Mouse (Mus musculus) left cerebral cortex, postnatal 10 days (tissue): Measurements from ENCODE around the gene Gm28053. TPM values are rescaled to one million over a fixed set of nuclear protein-coding genes. Genes with fewer than 3 reads are reported as not detected.
"Not testable (repeated sequence)": the region's sequence is repeated elsewhere in the genome, so short reads cannot be mapped to it uniquely, and the experiment has no call there.

ENCODE experiments used
- DNase-seq, 2 experiments: peaks; one replicate each; pipeline ENCODE4 v3.0.0; 2021 to 2022; ENCODE audit warnings: low spot score in 2 of 2, mixed read lengths in 1 of 2; ENCODE audit errors: extremely low spot score in 1 of 2
- intact Hi-C: fragments of 180-260 bp; cut with DNase I; formaldehyde crosslinking; loops from one replicate; pipeline ENCODE4 v1.15.1; 2025
- total RNA-seq, 2 experiments: library from RNA; stranded (reverse); gene quantifications; 2 replicates each; pipeline ENCODE4 v1.2.3; 2021

Gene Gm28053
- total RNA-seq, result not detected

- no peak for DNase-seq
- intact Hi-C loops, result no loop called here
These were observed at the start of gene Gm28053, which contains the start of gene Gimap7 for GRCm38 (mm10) chr6:48718455-48718854. TSS of gene Gm28053 (plus strand) at chr6:48718607. TSS of gene Gimap7 (plus strand) at chr6:48718621.

GRCm38 (mm10) chr6:48669446-48669969 lies 48.9 kb upstream of the Gm28053 start:
- intact Hi-C loops, result no loop called here
- no peak for DNase-seq

DNA sequence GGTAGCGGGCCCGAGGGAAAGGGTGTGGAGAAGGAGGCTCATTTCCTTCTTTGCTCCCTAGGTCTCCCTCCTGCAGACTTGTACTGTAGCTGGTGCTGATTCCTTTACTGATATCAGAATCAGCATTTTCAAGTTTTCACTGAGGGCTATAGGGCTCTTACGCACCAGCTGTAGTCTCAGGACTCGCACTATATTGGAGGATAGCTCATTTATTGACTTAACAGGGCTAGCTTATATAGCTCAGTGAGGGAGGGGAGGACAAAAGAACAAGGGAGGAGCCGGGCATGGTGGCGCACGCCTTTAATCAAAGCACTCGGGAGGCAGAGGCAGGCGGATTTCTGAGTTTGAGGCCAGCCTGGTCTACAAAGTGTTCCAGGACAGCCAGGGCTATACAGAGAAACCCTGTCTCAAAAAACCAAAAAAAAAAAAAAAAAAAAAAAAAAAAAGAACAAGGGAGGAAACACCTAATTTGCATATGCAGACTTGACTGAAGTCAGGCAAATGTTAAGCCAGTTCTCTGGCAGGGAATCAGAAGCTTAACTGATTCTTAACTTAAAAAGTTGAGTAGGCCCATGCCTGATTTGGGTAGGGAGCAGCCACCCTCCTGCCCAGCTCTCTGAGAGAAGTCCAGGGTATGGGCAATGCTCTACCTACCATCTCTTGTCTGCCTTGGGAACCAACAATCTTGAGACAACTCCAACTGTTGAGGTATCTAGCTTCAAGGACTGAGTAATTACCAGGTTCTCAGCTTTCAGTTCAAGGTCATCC lies 43.9 kb upstream of the Gm28053 start:
- DNase-seq, result no peak
- intact Hi-C loops, result no loop called here

GRCm38 (mm10) chr6:48675400-48675930 lies 42.9 kb upstream of the Gm28053 start:
- DNase-seq, result no peak
- intact Hi-C loops, result no loop called here

DNA sequence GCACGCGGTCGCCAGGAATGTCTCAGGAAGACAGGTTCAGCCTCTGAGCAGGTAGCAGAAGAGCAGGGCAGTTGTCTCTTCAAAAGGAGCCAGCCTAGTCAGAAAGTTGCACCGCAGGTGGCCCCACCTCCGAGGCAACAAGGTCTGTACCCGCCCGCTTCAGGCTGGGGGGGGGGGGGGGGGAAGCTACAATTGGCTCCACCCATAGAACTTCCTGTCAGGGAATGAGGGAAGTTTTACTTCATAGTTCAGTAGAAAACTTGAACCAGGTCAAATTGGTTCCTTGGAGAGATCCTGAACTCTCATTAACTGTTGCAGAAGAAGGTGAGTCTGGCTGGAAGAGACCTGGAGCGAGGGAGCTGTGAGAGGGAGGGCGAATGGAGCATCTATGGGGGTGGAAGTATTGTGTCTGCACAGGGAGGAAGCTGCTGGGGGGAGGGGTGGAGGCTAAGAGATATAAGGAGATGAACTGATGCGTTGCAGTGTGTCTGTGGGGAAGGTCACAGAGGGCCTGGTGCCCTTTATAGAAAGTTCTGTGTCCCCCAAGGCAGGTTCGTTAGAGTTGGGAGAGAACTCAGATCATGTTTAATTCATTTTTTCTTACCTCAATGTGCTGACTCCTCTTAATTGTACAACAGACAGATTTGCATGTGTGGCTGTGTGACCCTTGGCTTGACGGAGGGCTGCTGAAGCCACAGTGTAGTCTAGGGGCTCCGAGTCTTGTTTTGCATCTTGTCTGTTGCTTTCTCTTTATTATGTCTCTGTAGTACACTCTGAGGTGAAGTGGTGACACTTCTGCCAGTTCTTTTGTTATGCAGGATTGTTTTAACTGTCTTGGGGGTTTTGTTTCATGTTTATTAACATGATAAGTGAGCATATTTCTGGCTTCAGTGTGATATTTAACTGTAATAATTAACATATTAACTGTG lies 42.2 kb upstream of the Gm28053 start, which contains the start of gene Gimap9:
Gene Gimap9, plus strand, starts transcription at position 199 of the 929 bp plus-strand sequence.
- intact Hi-C loops, result no loop called here
- DNase-seq, result peak in 1 of 2 experiments; percentile 36

DNA sequence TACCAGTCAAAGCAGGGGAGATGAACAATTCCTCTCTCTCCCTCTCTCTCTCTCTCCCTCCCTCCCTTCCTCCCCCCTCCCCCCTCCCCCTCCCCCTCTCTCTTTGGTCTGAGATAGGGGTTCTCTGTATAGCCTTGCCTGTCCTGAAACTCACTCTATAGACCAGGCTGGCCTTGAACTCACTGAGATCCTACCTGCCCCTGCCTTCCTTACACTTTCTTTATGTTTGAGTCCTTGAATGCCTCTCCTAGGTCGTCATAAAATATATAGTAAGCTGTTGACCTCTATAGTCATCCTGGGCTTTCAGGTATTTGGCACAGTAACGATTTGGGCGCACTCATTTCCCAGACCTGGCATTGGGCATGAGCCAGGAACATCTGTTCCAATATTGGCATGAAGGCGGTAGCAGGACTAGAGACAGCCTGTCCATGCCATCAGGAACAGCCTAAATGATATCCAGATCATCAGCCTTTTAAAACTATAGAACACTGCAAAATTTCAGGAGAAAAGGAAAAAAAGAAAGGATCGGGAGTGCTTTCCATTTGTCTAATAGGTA lies 41.5 kb upstream of the Gm28053 start:
- intact Hi-C loops, result no loop called here
- no peak for DNase-seq

DNA sequence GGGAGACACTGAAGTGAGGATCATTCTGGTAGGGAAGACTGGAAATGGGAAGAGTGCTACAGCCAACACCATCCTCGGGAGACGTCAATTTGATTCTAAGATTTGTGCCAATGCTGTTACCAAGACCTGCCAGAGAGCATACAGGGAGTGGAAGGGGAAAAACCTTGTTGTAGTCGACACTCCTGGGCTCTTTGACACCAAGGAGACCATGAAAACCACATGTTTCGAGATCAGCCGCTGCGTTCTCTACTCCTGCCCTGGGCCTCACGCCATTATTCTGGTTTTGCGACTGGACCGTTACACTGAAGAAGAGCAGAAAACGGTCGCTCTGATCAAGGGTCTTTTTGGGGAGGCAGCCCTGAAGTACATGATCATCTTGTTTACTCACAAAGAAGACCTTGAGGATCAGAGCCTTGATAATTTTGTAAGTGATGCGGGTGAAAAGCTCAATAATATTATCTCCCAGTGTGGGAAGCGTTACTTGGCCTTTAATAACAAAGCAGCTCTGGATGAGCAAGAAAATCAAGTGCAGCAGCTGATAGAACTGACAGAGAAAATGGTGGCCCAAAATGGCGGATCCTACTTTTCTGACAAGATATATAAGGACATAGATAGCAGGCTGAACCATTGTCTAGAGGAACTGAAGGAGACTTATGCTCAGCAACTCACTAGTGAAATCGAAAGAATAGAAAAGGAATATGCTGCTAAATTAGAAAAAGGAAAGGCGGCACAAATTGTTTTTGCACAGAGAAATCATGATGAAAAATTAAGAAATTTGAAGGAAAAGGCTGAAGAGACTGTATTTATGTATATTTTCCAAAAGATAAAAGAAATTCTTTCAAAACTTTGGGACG lies 40.7 kb upstream of the Gm28053 start:
- intact Hi-C loops, result no loop called here
- DNase-seq, result no peak

GRCm38 (mm10) chr6:48678391-48678790 lies 40.0 kb upstream of the Gm28053 start:
- intact Hi-C loops, result no loop called here
- no peak for DNase-seq

GRCm38 (mm10) chr6:48679701-48680100 lies 38.7 kb upstream of the Gm28053 start:
- DNase-seq, result no peak
- intact Hi-C loops, result no loop called here

- intact Hi-C loops, result no loop called here
- DNase-seq, result no peak
These were observed 38.0 kb upstream of the Gm28053 start for GRCm38 (mm10) chr6:48680421-48680820.

GRCm38 (mm10) chr6:48681472-48682090 lies 36.8 kb upstream of the Gm28053 start:
- no peak for DNase-seq
- intact Hi-C loops, result no loop called here

DNA sequence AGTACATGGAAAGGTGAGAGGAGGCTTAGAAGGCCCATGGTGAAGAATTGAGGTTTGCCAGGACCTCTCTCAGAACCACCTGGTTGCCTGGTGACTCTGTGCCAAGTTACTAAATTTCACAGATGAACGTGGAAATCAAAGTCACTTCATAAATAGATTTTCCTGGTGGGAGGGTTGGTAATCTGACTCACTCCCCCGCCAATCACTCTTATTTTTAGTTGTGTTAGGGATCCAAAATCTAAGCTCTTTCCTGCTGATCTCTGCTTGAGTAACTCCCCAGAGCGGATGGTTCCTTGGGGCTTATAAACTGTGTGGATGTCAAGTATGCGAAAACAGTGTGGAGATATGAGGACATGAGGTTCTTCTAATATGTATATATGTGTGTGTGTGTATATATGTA lies 36.1 kb upstream of the Gm28053 start:
- no peak for DNase-seq
- intact Hi-C loops, result no loop called here

- intact Hi-C loops, DNase-seq: not testable (repeated sequence)
These were observed 35.1 kb upstream of the Gm28053 start for GRCm38 (mm10) chr6:48683263-48683821.

DNA sequence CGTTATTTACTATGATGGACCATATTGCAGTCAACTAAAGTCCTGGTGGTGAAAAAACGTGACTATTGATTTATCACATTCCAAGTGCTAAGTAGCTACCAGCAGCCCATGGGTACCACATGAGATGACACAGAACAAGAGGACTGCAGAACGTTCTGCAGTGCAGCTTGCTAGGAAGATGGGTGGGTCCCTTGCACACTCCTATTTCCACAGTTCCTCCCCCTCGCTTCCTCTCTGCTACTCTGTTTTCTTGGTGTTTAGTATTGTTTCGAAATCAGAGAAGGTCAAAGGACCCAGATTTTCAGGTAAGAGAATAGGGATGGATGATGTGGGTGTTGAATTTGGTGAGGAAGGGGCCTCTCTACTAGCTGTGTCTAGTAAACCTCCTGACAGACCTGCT lies 34.1 kb upstream of the Gm28053 start, which contains the start of gene Gimap4:
Gene Gimap4, plus strand, starts transcription at position 231 of the 400 bp plus-strand sequence.
- DNase-seq, result no peak
- intact Hi-C loops, result no loop called here

DNA sequence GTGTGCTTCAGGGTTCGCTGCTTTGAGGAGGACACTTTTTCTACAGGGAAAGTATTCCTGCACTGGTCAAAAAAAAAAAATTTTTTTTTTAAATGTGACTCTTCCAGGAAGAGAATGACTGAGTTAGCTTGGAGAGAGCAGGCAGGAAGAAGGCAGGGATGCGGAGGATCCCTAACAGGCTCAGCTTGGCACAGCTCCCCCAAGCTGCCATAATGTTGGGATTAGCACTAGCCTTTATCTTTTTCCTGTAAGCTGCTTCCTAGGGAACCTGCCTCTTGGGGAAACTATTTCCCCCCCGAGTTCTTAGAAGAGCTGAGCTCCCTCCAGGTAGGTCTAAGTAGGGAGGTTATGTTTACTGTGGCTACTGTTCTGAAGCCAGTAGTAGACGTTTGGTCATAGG lies 33.6 kb upstream of the Gm28053 start:
- DNase-seq, result no peak
- intact Hi-C loops, result no loop called here

- DNase-seq, result no peak
- intact Hi-C loops, result no loop called here
These were observed 33.2 kb upstream of the Gm28053 start for GRCm38 (mm10) chr6:48685251-48685650.
